Mouse (Mus musculus) hindbrain, embryonic 11.5 days (tissue): Measurements from ENCODE around the gene Calcb. TPM values are rescaled to one million over a fixed set of nuclear protein-coding genes. Genes with fewer than 3 reads are reported as not detected.

Experiments used
- ATAC-seq: fragments of 200-750 bp; cut with Nextera tagmentation; 2 replicates; pipeline ENCODE4 v1.8.0; 2017; ENCODE audit warnings: mild to moderate bottlenecking, moderate TSS enrichment, moderate library complexity; ENCODE audit not compliant: low FRiP score
- DNase-seq: peaks from one replicate; pipeline ENCODE4 v3.0.0-alpha.2; 2015; ENCODE audit warnings: low spot score
- H3K27ac ChIP-seq: fragments of 300-500 bp; sonication (generic); 2 replicates; pipeline ENCODE4 v1.5.1; 2014; ENCODE audit warnings: mild to moderate bottlenecking, low read depth, low read length
- H3K27me3 ChIP-seq: fragments of 300-500 bp; sonication (generic); 2 replicates; pipeline ENCODE4 v1.6.1; 2014; ENCODE audit warnings: mild to moderate bottlenecking, low read length, moderate library complexity, mixed read lengths; ENCODE audit not compliant: control insufficient read depth, insufficient read depth
- H3K36me3 ChIP-seq: fragments of 300-500 bp; sonication (generic); 2 replicates; pipeline ENCODE4 v1.6.1; 2014; ENCODE audit warnings: mild to moderate bottlenecking, low read length, moderate library complexity, mixed read lengths; ENCODE audit not compliant: control insufficient read depth, insufficient read depth
- H3K4me1 ChIP-seq: fragments of 300-500 bp; sonication (generic); replicated peaks from 2 replicates; pipeline ENCODE4 v1.6.1; 2014; ENCODE audit warnings: low read length, mixed read lengths; ENCODE audit not compliant: control insufficient read depth, insufficient read depth
- H3K4me2 ChIP-seq: fragments of 300-500 bp; sonication (generic); replicated peaks from 2 replicates; pipeline ENCODE4 v1.6.1; 2014; ENCODE audit warnings: mild to moderate bottlenecking, low read depth, low read length
- H3K4me3 ChIP-seq: fragments of 300-500 bp; sonication (generic); 2 replicates; pipeline ENCODE4 v1.5.1; 2014; ENCODE audit warnings: low read depth, low read length
- H3K9ac ChIP-seq: fragments of 300-500 bp; sonication (generic); 2 replicates; pipeline ENCODE4 v1.6.1; 2014; ENCODE audit warnings: low read depth, low read length
- H3K9me3 ChIP-seq: fragments of 300-500 bp; sonication (generic); 2 replicates; pipeline ENCODE4 v1.6.1; 2016; ENCODE audit warnings: low read length; ENCODE audit not compliant: control insufficient read depth
- WGBS: fragments of 180-500 bp; shearing (Covaris S2); extraction: QIAGEN DNeasy Blood & Tissue Kit; methylation state at CpG from one replicate; pipeline ENCODE4 v1.1.7; 2014; 5-methylcytosine and 5-hydroxymethylcytosine counted together
- polyA plus RNA-seq: library from polyadenylated mRNA; unstranded; fragments of >200 nt; fragmentation: Nextera tagmentation; extraction: Ambion mirVana; gene quantifications from 2 replicates; pipeline ENCODE4 v1.2.1, GENCODE M21; 2014

Calcb gene
- polyA plus RNA-seq, 1 experiment from 2014 or later = not detected

DNA sequence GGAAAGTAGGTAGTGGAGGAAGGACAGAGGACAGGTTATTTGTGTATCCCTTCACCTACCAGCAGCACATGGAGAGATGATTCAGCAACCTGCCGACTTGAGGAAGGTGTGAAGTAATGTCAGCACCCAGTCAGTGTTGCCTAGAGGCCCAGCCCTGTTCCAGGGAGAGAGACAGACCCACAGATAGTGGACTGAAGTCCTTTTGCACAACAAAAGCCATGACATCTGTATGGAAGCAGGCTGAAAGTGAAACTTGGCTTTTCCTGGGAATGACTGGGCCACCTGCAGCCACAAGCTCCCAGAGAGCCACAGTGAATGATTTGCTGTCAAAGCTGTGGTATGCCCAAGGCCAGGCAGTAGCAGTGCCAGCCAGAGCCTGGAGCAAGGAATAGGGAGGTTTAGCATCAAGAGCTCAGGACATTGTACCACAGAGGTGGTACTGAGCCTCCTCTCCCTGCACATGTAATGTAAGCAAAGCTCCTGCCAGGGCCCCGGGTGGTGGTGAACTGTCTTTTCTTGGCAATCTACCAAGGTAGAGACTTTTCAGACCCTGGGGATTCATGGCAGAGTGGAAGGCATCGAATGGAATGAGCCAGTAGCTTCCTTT, 26.3 kb downstream of the Calcb start:
- Histone ChIP-seq H3K36me3 (no peaks in the 10 kb centered on the region), H3K27me3 (no peaks in the 10 kb centered on the region), H3K27ac (no peak overlapping the region), H3K9ac (no peak overlapping the region), H3K4me1 (no peaks in the 10 kb centered on the region; the same call in 1 of the 2 replicates), H3K4me3 (no peak overlapping the region), H3K4me2 (no peak overlapping the region; the same call in 1 of the 2 replicates), H3K9me3 (no peaks in the 10 kb centered on the region)
- 65% methylated on average over 3 of the region's 3 CpGs for WGBS
- no peak for ATAC-seq
- DNase-seq = no peak

DNA sequence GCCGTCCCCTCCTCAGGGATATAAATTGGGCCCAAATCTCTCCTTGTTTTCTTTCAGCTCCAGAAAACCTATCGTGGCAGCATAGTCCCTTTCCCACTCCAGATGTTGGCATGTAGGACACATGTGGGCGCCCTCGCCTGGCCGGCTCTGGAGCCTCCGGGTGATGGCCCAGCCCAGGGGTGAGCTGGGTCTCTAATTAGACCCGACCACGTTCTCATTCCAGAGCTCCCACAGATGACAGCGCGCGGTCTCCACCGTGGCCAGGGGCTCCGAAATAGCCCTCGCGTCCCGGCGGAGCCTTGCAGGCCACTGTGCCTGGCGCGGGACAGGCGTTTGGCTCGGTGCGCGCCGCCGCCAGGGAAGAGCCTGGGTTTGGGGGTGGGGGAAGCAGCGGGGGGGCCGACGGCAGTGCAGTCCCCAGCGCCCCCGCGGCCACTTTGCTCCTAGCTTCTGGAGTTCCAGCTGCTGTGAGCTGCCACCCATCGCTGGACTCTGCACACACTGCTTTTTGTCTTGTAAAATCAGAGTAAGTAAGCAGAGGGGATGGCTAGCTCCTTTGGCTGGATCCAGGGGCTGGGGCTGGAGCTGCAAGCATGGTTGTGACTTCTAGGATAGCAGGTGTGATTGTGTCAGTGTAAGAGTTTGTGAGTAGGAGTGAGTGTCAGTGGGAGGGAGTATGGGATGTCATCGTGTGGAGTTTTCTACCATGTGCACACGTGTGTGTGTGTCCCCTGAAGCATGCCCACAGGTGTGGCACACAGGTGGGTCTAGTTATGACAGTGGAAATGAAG, 27.2 kb downstream of the Calcb start:
- H3K36me3 ChIP-seq = no peaks in the 10 kb centered on the region

DNA sequence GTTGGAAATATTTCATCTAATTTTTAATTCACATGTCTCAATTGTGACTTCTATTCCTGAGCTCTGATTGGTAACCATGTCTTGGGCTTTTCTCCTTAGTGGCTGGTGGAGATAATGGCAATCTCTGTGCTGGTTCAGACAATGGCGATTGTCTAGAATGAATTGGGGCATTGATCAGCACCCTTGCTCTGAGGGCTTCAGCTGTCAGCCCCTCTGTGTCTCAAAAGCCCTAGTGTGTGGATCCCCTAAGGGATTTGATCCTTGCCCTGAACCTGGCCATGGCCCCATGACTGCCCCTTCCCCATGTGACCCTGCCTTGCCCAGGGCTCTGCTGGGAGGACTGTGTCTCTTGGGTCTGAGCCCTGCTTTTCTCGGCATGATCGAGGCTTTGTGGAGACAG, 29.2 kb downstream of the Calcb start:
- no peak overlapping the region for H3K4me2 ChIP-seq
- no peaks in the 10 kb centered on the region for H3K9me3 ChIP-seq
- H3K4me3 ChIP-seq = no peak overlapping the region
- no peak overlapping the region for H3K9ac ChIP-seq
- H3K4me1 ChIP-seq = no peaks in the 10 kb centered on the region; the same call in 1 of the 2 replicates
- DNase-seq (no peak), ATAC-seq (no peak)
- WGBS = 45% methylated on average over 3 of the region's 3 CpGs
- H3K36me3 ChIP-seq = no peaks in the 10 kb centered on the region
- H3K27me3 ChIP-seq = no peaks in the 10 kb centered on the region
- H3K27ac ChIP-seq = no peak overlapping the region

More for the DNA sequence above, 27.2 kb downstream of the Calcb start:
- no peaks in the 10 kb centered on the region for H3K9me3 ChIP-seq
- H3K9ac ChIP-seq = peak overlapping the region; percentile 43; the same call in 1 of the 2 replicates
- DNase-seq (peak; percentile 44), ATAC-seq (peak; percentile 77)
- peak overlapping the region; percentile 77 for H3K4me2 ChIP-seq
- H3K4me3 ChIP-seq = peak overlapping the region; percentile 14
- no peak overlapping the region for H3K27ac ChIP-seq
- WGBS = 5% methylated on average over 34 of the region's 34 CpGs
- H3K27me3 ChIP-seq = no peaks in the 10 kb centered on the region
- no peaks in the 10 kb centered on the region; the same call in 1 of the 2 replicates for H3K4me1 ChIP-seq

DNA sequence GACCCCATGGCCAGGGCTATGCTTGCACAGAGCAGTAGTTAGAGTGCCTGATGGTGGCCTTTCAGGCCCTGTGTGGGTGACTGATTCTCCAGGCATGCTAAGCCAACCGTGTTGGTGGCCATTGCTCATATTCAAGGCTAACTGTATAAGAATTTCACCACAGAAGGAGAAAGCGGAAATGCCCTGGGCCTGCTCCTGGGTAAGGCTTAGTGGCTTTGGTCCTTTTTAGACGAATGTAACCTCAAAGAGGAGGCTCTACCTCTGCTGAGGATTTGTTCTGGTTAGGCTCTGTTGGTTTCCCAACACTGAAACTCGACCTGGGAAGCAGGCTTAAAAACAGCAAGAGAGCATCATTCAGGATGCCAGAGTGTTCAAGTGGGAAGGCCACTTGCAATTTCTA, 29.8 kb downstream of the Calcb start:
- Histone ChIP-seq H3K4me1 (no peaks in the 10 kb centered on the region; the same call in 1 of the 2 replicates), H3K27me3 (no peaks in the 10 kb centered on the region), H3K4me3 (no peak overlapping the region), H3K9me3 (no peaks in the 10 kb centered on the region), H3K36me3 (no peaks in the 10 kb centered on the region), H3K9ac (no peak overlapping the region), H3K27ac (no peak overlapping the region), H3K4me2 (no peak overlapping the region)
- WGBS = 69% methylated on average over 4 of the region's 4 CpGs
- DNase-seq (no peak), ATAC-seq (no peak)

DNA sequence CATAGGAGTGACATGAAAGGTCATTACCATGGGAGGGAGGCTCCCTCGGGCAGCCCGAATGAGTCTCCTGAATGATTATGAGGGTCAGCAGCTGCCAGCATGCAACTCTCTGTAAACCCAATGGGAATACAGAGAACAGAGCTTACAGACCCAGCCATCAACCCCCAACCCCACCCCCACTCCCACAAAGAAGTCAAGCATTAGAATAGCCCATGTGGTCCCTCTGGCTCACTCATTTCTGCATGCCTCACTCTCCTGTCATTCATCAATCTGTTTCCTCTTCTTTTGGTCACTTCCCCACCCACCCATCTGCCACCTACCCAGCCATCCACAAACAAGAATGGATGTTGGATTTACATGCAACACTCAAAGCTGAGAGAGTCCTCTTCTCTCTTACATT, 35.0 kb downstream of the Calcb start:
- ATAC-seq (peak; percentile 90), DNase-seq (peak; percentile 54)
- WGBS = 37% methylated on average over 2 of the region's 2 CpGs
- H3K36me3 ChIP-seq = no peaks in the 10 kb centered on the region
- no peak overlapping the region for H3K4me2 ChIP-seq
- H3K27ac ChIP-seq = no peak overlapping the region
- H3K27me3 ChIP-seq = no peaks in the 10 kb centered on the region
- H3K9me3 ChIP-seq = no peaks in the 10 kb centered on the region
- H3K9ac ChIP-seq = no peak overlapping the region
- no peak overlapping the region for H3K4me3 ChIP-seq
- H3K4me1 ChIP-seq = no peaks in the 10 kb centered on the region

DNA sequence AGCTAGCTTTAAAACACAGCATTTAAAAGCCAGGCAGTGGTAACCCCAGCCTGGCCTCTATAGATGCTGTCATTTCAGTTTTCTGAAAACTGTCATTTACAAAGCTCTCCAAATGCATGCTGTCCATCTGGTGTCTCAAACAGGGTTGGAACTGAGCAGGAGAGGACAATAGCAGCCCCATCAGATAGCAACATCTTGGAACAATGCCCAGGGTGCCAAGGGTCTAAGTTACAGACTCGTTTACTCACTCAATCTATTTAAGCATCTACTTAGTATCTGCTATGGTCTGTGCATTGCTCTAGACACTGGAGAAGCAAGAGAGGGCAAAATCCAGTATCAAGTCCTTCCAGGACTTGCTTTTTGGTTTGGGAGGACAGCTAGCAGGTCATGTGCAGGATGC, 35.8 kb downstream of the Calcb start:
- no peaks in the 10 kb centered on the region for H3K4me1 ChIP-seq
- no peaks in the 10 kb centered on the region for H3K27me3 ChIP-seq
- H3K9me3 ChIP-seq = no peaks in the 10 kb centered on the region
- ATAC-seq = no peak
- DNase-seq = no peak
- 0 out of 2 replicates have a peak overlapping the region, but pooled peaks have one; percentile 1 for H3K4me2 ChIP-seq
- no peak overlapping the region for H3K9ac ChIP-seq
- WGBS = 40% methylated on average over 1 of the region's 1 CpGs
- H3K4me3 ChIP-seq = no peak overlapping the region
- H3K27ac ChIP-seq = 0 out of 2 replicates have a peak overlapping the region, but pooled peaks have one; percentile 34
- H3K36me3 ChIP-seq = no peaks in the 10 kb centered on the region

DNA sequence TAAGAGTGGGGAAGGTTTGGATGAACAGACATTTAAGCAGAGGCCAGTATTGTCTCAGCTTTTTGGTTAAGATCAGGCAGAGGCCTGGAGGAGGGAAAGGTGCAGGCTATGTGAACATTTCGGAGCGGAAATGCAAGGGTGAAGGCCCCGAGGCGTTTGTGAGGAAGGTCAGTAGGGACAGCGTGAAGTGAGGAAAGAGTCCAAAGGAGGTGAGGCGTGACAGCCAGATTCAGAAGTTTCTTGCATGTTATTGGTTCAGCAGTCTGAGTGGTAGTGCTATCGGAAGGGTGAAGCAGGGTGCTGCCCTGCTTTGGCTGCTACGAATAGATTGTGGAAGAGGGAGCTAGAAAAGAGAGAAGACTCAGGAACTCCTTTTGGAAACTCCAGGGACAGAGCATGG, 36.2 kb downstream of the Calcb start:
- 82% methylated on average over 8 of the region's 8 CpGs for WGBS
- no peak for ATAC-seq
- no peak overlapping the region for H3K4me3 ChIP-seq

DNA sequence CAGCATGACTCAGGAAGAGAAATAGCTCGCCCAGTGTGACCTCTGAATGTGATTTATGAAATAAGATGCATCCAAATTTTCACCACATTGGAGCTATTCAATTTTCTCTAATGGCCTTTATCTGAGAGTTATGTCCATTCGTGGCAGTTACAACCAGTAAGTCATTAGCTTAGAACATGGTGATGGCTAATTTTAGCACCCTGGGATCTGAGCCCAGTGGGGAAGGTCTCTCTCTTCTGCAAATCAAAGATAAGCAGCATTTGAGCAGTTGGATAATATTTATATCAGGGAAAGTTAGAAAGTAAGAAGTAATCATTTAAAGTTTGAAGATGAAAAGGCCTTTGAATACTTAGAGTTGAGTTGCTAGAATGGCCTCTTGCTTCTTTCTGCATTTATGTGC, 44.2 kb downstream of the Calcb start:
- Histone ChIP-seq H3K4me3 (no peak overlapping the region), H3K9ac (no peak overlapping the region), H3K4me1 (no peaks in the 10 kb centered on the region), H3K36me3 (no peaks in the 10 kb centered on the region), H3K27ac (no peak overlapping the region), H3K4me2 (no peak overlapping the region), H3K9me3 (no peaks in the 10 kb centered on the region), H3K27me3 (no peaks in the 10 kb centered on the region)
- no peak for DNase-seq
- ATAC-seq = no peak
- 73% methylated on average over 2 of the region's 2 CpGs for WGBS

More for the DNA sequence above, 36.2 kb downstream of the Calcb start:
- no peaks in the 10 kb centered on the region for H3K36me3 ChIP-seq
- H3K9me3 ChIP-seq = no peaks in the 10 kb centered on the region
- H3K27me3 ChIP-seq = no peaks in the 10 kb centered on the region
- H3K9ac ChIP-seq = no peak overlapping the region
- no peaks in the 10 kb centered on the region for H3K4me1 ChIP-seq
- DNase-seq = no peak
- 0 out of 2 replicates have a peak overlapping the region, but pooled peaks have one; percentile 1 for H3K4me2 ChIP-seq
- 0 out of 2 replicates have a peak overlapping the region, but pooled peaks have one; percentile 34 for H3K27ac ChIP-seq
